13 mouse cellular contexts compared by ENCODE assay signal in genomic region chr5:64342138-64342537, GRCm38 (mm10).
DNase-seq lines count a peak whose midpoint lies in the region; ATAC-seq and TF ChIP-seq lines count a peak whose summit lies in the region.
"Had no signal": no experiment of that assay in that cellular context is flagged by ENCODE, and none has a peak within 500 bp of the region (broad histone marks: within the 10 kb centered on the region; RNA-seq: fewer than 3 reads in every experiment).

No protein-coding gene starts in this region.

- DNase-seq in gastrocnemius, adult 2 months = no peak
- no peak for DNase-seq in gastrocnemius, adult 8-10 months (ENCODE audit: low spot score in 2 of 2)
- no peak for DNase-seq in midbrain, embryonic 10.5 days (ENCODE audit: low spot score)
- DNase-seq in midbrain, embryonic 14.5 days = no peak
- DNase-seq in thymus, postnatal 25 days = peak; percentile 27
- DNase-seq in natural killer cell, adult 2 months (ENCODE audit: low spot score in 2 of 2) = no peak
- DNase-seq: kidney, adult 2 months had no signal

- no peaks in the 10 kb centered on the region for H3K27me3 ChIP-seq in midbrain, embryonic 10.5 days (ENCODE audit: low read depth, poor library complexity, severe bottlenecking)
- H3K27me3 ChIP-seq in midbrain, embryonic 14.5 days (ENCODE audit: control insufficient read depth, insufficient read depth, low read length) = no peaks in the 10 kb centered on the region
- H3K27me3 ChIP-seq in limb, embryonic 12.5 days = no peaks in the 10 kb centered on the region
- H3K27me3 ChIP-seq in hindbrain, embryonic 13.5 days = no peaks in the 10 kb centered on the region
- H3K27me3 ChIP-seq: forebrain, embryonic 15.5 days; lung, embryonic 15.5 days had no signal

- no peak for ATAC-seq in midbrain, embryonic 14.5 days (ENCODE audit: low FRiP score, low TSS enrichment)
- ATAC-seq in limb, embryonic 12.5 days (ENCODE audit: insufficient number of reproducible peaks, insufficient read depth, low FRiP score, low TSS enrichment, low read depth) = no peak
- ATAC-seq in hindbrain, embryonic 13.5 days (ENCODE audit: low FRiP score) = no peak
- ATAC-seq: forebrain, embryonic 15.5 days; midbrain, embryonic 16.5 days had no signal

- no peaks in the 10 kb centered on the region for H3K9me3 ChIP-seq in midbrain, embryonic 10.5 days (replicated peaks)
- H3K9me3 ChIP-seq in midbrain, embryonic 14.5 days (ENCODE audit: control insufficient read depth, low read length) = no peaks in the 10 kb centered on the region
- H3K9me3 ChIP-seq in limb, embryonic 12.5 days = no peaks in the 10 kb centered on the region
- no peaks in the 10 kb centered on the region for H3K9me3 ChIP-seq in hindbrain, embryonic 13.5 days
- H3K9me3 ChIP-seq: forebrain, embryonic 15.5 days; G1E; lung, embryonic 15.5 days had no signal

- no peak overlapping the region for H3K4me3 ChIP-seq in gastrocnemius, adult 2 months
- H3K4me3 ChIP-seq in midbrain, embryonic 10.5 days = no peak overlapping the region
- no peak overlapping the region for H3K4me3 ChIP-seq in midbrain, embryonic 14.5 days (replicated peaks; ENCODE audit: low read depth, low read length)
- no peak overlapping the region for H3K4me3 ChIP-seq in limb, embryonic 12.5 days (replicated peaks)
- H3K4me3 ChIP-seq in hindbrain, embryonic 13.5 days = no peak overlapping the region
- H3K4me3 ChIP-seq: forebrain, embryonic 15.5 days; lung, embryonic 15.5 days had no signal

- H3K9ac ChIP-seq in midbrain, embryonic 14.5 days (replicated peaks; ENCODE audit: low read length) = no peak overlapping the region
- H3K9ac ChIP-seq in limb, embryonic 12.5 days (replicated peaks) = no peak overlapping the region
- H3K9ac ChIP-seq in hindbrain, embryonic 13.5 days = no peak overlapping the region
- H3K9ac ChIP-seq: forebrain, embryonic 15.5 days; lung, embryonic 15.5 days had no signal

- H3K4me2 ChIP-seq in midbrain, embryonic 14.5 days (ENCODE audit: low read length) = no peak overlapping the region
- H3K4me2 ChIP-seq in limb, embryonic 12.5 days = no peak overlapping the region
- H3K4me2 ChIP-seq in hindbrain, embryonic 13.5 days = no peak overlapping the region
- H3K4me2 ChIP-seq: forebrain, embryonic 15.5 days; lung, embryonic 15.5 days had no signal

- H3K36me3 ChIP-seq in midbrain, embryonic 10.5 days = peaks cover 24% of the 10 kb centered on the region
- no peaks in the 10 kb centered on the region for H3K36me3 ChIP-seq in midbrain, embryonic 14.5 days (ENCODE audit: control insufficient read depth, insufficient read depth, low read length)
- peaks cover 28% of the 10 kb centered on the region; the same call in 1 of the 2 replicates for H3K36me3 ChIP-seq in limb, embryonic 12.5 days
- no peaks in the 10 kb centered on the region for H3K36me3 ChIP-seq in hindbrain, embryonic 13.5 days
- H3K36me3 ChIP-seq: forebrain, embryonic 15.5 days had no signal

- intact Hi-C loops in gastrocnemius, adult 2 months (cut with DNase I) = no loop called here

- no peak for TF ChIP-seq CTCF in gastrocnemius, adult 2 months (IDR thresholded peaks at IDR 0.05)

- H3K27ac ChIP-seq in gastrocnemius, adult 2 months = peak overlapping the region; percentile 68
- 0 out of 2 replicates have a peak overlapping the region, but pooled peaks have one; percentile 18 for H3K27ac ChIP-seq in midbrain, embryonic 10.5 days (replicated peaks)
- H3K27ac ChIP-seq in midbrain, embryonic 14.5 days (replicated peaks; ENCODE audit: low read depth, low read length) = no peak overlapping the region
- peak overlapping the region; percentile 50; the same call in 1 of the 2 replicates for H3K27ac ChIP-seq in limb, embryonic 12.5 days
- no peak overlapping the region for H3K27ac ChIP-seq in hindbrain, embryonic 13.5 days
- H3K27ac ChIP-seq: forebrain, embryonic 15.5 days; lung, embryonic 15.5 days had no signal

- peaks cover 38% of the 10 kb centered on the region for H3K4me1 ChIP-seq in midbrain, embryonic 10.5 days
- H3K4me1 ChIP-seq in midbrain, embryonic 14.5 days (ENCODE audit: control insufficient read depth, insufficient read depth, low read length) = peaks cover 22% of the 10 kb centered on the region
- H3K4me1 ChIP-seq in limb, embryonic 12.5 days (replicated peaks) = peaks cover 33% of the 10 kb centered on the region
- peaks cover 32% of the 10 kb centered on the region for H3K4me1 ChIP-seq in hindbrain, embryonic 13.5 days (replicated peaks)

- WGBS in midbrain, embryonic 10.5 days = 96% methylated on average over 10 of the region's 10 CpGs
- WGBS in midbrain, embryonic 14.5 days = 87% methylated on average over 10 of the region's 10 CpGs
- WGBS in limb, embryonic 12.5 days = 64% methylated on average over 10 of the region's 10 CpGs
- WGBS in hindbrain, embryonic 13.5 days = 88% methylated on average over 10 of the region's 10 CpGs

Comparison
In these comparisons a context has a peak if more than half of its experiments do, and no peak if none do; other contexts are left out.
1. H3K27ac ChIP-seq: peak in gastrocnemius, adult 2 months (single experiment), midbrain, embryonic 10.5 days (single experiment) and limb, embryonic 12.5 days (single experiment); none in midbrain, embryonic 14.5 days (single experiment) and hindbrain, embryonic 13.5 days (single experiment).